Mouse (Mus musculus) heart, embryonic 12.5 days (tissue): ENCODE data around the gene Atp2b2. TPM values are rescaled to one million over a fixed set of nuclear protein-coding genes. Genes with fewer than 3 reads are reported as not detected.

Source experiments
- ATAC-seq: fragments of 200-750 bp; cut with Nextera tagmentation; 2 replicates; pipeline ENCODE4 v1.8.0; 2017; ENCODE audit warnings: moderate TSS enrichment, moderate library complexity; ENCODE audit not compliant: insufficient number of reproducible peaks, low FRiP score
- H3K27ac ChIP-seq: fragments of 300-500 bp; sonication (generic); 2 replicates; pipeline ENCODE4 v1.5.1; 2016; ENCODE audit warnings: mild to moderate bottlenecking, moderate library complexity; ENCODE audit not compliant: poor library complexity, severe bottlenecking
- H3K27me3 ChIP-seq: fragments of 300-500 bp; sonication (generic); replicated peaks from 2 replicates; pipeline ENCODE4 v1.6.1; 2016; ENCODE audit warnings: mild to moderate bottlenecking, moderate library complexity
- H3K36me3 ChIP-seq: fragments of 300-500 bp; sonication (generic); 2 replicates; pipeline ENCODE4 v1.6.1; 2016; ENCODE audit warnings: mild to moderate bottlenecking, moderate library complexity
- H3K4me1 ChIP-seq: fragments of 300-500 bp; sonication (generic); replicated peaks from 2 replicates; pipeline ENCODE4 v1.6.1; 2016; ENCODE audit warnings: mild to moderate bottlenecking
- H3K4me2 ChIP-seq: fragments of 300-500 bp; sonication (generic); 2 replicates; pipeline ENCODE4 v1.6.1; 2016; ENCODE audit warnings: mild to moderate bottlenecking, moderate library complexity
- H3K4me3 ChIP-seq: fragments of 300-500 bp; sonication (generic); 2 replicates; pipeline ENCODE4 v1.5.1; 2016; ENCODE audit warnings: mild to moderate bottlenecking
- H3K9ac ChIP-seq: fragments of 300-500 bp; sonication (generic); 2 replicates; pipeline ENCODE4 v1.6.1; 2016; ENCODE audit warnings: mild to moderate bottlenecking, moderate library complexity
- H3K9me3 ChIP-seq: fragments of 300-500 bp; sonication (generic); replicated peaks from 2 replicates; pipeline ENCODE4 v1.6.1; 2016; ENCODE audit warnings: mild to moderate bottlenecking, moderate library complexity
- WGBS: fragments of 180-500 bp; shearing (Covaris S2); methylation state at CpG from one replicate; pipeline ENCODE4 v1.1.7; 2016; 5-methylcytosine and 5-hydroxymethylcytosine counted together
- polyA plus RNA-seq: library from polyadenylated mRNA; unstranded; fragments of >200 nt; fragmentation: Nextera tagmentation; extraction: Ambion mirVana; gene quantifications from 2 replicates; pipeline ENCODE4 v1.2.1, GENCODE M21; 2016

Gene Atp2b2
- polyA plus RNA-seq, 1 experiment from 2014 or later = 0.03 TPM

DNA sequence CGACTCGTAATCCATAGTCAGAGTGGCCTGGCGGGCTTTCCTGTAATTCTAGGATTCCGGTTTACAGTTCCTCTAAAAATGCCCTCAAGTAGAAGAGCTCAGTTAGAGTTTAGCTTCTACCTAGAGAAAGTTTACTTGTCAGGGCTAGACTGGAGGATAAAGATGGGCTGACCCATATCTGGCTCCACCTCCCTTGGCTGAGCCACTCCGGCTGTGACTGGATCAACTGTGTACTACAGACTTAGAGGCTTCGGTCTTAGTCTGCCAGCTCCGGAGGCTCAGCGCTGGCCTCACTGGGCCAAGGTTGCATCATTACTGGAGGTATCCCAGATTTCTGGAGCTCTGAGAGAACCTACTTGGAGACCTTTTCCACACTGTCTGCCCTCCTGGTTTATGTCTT lies 94.9 kb downstream of the Atp2b2 start:
- Histone ChIP-seq H3K4me2 (no peak overlapping the region), H3K27me3 (0 out of 2 replicates have a peak, but pooled peaks cover 3% of the 10 kb centered on the region), H3K9ac (no peak overlapping the region), H3K27ac (no peak overlapping the region), H3K4me1 (no peaks in the 10 kb centered on the region), H3K36me3 (no peaks in the 10 kb centered on the region), H3K4me3 (no peak overlapping the region), H3K9me3 (0 out of 2 replicates have a peak, but pooled peaks cover 2% of the 10 kb centered on the region)
- ATAC-seq = no peak
- 76% methylated on average over 8 of the region's 8 CpGs for whole genome bisulfite sequencing

DNA sequence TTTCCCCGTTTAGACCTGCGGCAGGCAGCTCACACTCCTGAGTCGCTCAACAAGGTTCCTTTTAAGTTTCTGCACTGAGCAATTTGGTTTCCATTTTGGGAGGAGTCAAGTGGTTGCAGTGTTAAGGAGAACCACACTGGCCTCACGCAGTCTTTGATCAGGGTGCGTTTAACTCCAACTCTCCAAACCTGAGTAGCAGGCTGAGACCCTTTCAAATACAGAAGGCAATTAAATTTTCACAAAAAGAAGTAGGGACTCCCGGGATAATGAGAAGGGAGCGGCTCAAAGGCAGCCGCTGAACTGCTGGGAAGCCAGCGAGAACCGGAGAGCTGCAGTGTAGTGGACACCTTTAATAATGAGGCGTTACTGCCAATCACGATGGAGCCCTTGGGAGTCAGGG lies 100.1 kb downstream of the Atp2b2 start:
- Histone ChIP-seq H3K27me3 (0 out of 2 replicates have a peak, but pooled peaks cover 10% of the 10 kb centered on the region), H3K4me1 (no peaks in the 10 kb centered on the region), H3K36me3 (no peaks in the 10 kb centered on the region), H3K9me3 (no peaks in the 10 kb centered on the region), H3K4me2 (no peak overlapping the region), H3K4me3 (no peak overlapping the region), H3K27ac (no peak overlapping the region), H3K9ac (no peak overlapping the region)
- 56% methylated on average over 12 of the region's 12 CpGs for WGBS
- no peak for ATAC-seq

DNA sequence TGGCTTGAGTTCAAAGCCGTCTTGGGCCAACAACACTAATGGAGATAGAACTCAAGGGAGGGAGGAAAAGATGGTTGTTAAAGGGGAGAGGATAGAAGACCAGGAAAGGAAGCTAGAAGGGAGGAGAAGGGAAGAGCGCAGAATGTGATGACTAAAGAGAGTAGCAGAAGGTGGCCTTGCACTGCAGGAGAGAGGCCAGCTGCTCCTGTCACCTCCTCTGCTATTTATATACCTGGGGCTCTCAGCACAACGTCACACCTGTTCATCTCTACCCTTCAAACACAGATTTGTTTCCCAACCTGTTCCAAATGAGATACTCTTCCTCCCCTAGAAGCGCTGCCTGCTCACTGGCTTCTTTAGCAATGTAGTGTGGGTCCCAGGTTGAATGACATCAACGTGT lies 101.1 kb downstream of the Atp2b2 start:
- H3K4me1 ChIP-seq = no peaks in the 10 kb centered on the region
- no peaks in the 10 kb centered on the region for H3K9me3 ChIP-seq
- H3K4me3 ChIP-seq = no peak overlapping the region
- H3K27me3 ChIP-seq = 0 out of 2 replicates have a peak, but pooled peaks cover 10% of the 10 kb centered on the region
- H3K36me3 ChIP-seq = no peaks in the 10 kb centered on the region
- WGBS = 68% methylated on average over 5 of the region's 5 CpGs
- H3K27ac ChIP-seq = no peak overlapping the region
- H3K9ac ChIP-seq = no peak overlapping the region
- ATAC-seq = no peak
- no peak overlapping the region for H3K4me2 ChIP-seq

- ATAC-seq = no peak
- Histone ChIP-seq H3K27ac (no peak overlapping the region), H3K9ac (no peak overlapping the region), H3K9me3 (no peaks in the 10 kb centered on the region), H3K4me1 (no peaks in the 10 kb centered on the region), H3K4me2 (no peak overlapping the region), H3K4me3 (no peak overlapping the region), H3K27me3 (0 out of 2 replicates have a peak, but pooled peaks cover 10% of the 10 kb centered on the region), H3K36me3 (no peaks in the 10 kb centered on the region)
- 86% methylated on average over 8 of the region's 8 CpGs for WGBS
Observed at GRCm38 (mm10) chr6:113939442-113939841, 103.0 kb downstream of the Atp2b2 start.

DNA sequence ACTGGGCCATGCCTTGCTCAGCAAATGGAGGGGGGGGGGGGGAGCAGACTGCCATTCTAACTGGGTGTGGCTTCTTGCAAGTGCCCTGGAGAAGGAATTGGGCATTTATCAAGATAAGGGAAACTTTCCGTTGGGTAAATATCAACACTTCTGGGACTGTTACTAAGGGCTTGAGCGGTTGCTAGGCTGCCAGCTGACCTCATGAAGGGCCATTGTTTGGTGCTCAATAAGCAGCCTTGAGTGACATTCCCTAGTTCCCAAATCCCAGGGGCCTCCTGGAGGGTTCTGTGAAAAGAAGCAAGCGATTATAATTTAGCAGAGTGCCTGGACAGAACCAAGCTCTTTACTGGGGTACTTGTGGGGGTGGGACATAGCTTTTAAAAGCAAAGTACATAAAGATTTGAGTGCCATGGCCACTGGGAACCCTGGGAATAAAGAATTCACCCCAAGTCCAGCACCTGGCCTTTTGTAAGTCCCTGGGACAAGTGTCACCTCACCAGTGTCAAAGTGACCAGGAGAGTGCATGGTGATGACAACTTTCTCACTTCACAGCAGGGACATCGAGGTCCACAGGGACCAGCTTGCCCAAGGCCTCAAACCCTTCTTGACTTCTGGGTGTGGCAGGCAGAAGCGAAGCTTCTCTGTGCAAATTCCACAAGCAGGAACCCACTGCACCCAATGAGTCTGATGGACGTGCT lies 105.5 kb downstream of the Atp2b2 start:
- Histone ChIP-seq H3K4me2 (no peak overlapping the region), H3K4me3 (no peak overlapping the region), H3K4me1 (no peaks in the 10 kb centered on the region), H3K27me3 (0 out of 2 replicates have a peak, but pooled peaks cover 7% of the 10 kb centered on the region), H3K9ac (no peak overlapping the region), H3K27ac (no peak overlapping the region), H3K9me3 (no peaks in the 10 kb centered on the region), H3K36me3 (no peaks in the 10 kb centered on the region)
- 47% methylated on average over 6 of the region's 6 CpGs for WGBS
- ATAC-seq = no peak

DNA sequence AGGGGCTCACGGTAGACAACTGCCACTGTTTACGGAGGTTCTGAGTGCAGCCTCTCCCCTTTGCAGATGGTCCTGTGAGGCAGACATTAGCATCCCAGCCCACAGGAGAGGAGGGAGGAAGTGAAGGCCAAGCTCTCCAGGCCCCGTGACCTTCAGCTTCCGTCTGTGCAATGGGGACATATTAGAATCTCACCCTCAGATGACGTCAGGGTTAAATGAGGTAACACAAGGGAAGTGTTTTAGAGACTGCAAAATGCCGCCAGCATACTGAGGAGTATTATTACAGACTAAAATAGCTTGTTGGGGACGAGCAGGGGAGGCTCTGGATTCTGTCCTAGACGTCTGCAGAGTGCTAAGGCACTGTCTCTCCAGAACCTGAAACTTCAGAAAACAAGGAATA lies 106.3 kb downstream of the Atp2b2 start:
- Histone ChIP-seq H3K27me3 (0 out of 2 replicates have a peak, but pooled peaks cover 3% of the 10 kb centered on the region), H3K27ac (no peak overlapping the region), H3K4me2 (no peak overlapping the region), H3K4me1 (no peaks in the 10 kb centered on the region), H3K9me3 (no peaks in the 10 kb centered on the region), H3K36me3 (no peaks in the 10 kb centered on the region), H3K4me3 (no peak overlapping the region), H3K9ac (no peak overlapping the region)
- 57% methylated on average over 8 of the region's 8 CpGs for WGBS
- no peak for ATAC-seq

- no peak overlapping the region for H3K4me3 ChIP-seq
- H3K9me3 ChIP-seq = no peaks in the 10 kb centered on the region
- ATAC-seq = no peak
- no peak overlapping the region for H3K27ac ChIP-seq
- H3K27me3 ChIP-seq = 0 out of 2 replicates have a peak, but pooled peaks cover 3% of the 10 kb centered on the region
- WGBS = 69% methylated on average over 8 of the region's 8 CpGs
- H3K36me3 ChIP-seq = no peaks in the 10 kb centered on the region
- no peak overlapping the region for H3K9ac ChIP-seq
- H3K4me1 ChIP-seq = no peaks in the 10 kb centered on the region
- H3K4me2 ChIP-seq = no peak overlapping the region
Observed at GRCm38 (mm10) chr6:113934692-113935091, 107.7 kb downstream of the Atp2b2 start.

DNA sequence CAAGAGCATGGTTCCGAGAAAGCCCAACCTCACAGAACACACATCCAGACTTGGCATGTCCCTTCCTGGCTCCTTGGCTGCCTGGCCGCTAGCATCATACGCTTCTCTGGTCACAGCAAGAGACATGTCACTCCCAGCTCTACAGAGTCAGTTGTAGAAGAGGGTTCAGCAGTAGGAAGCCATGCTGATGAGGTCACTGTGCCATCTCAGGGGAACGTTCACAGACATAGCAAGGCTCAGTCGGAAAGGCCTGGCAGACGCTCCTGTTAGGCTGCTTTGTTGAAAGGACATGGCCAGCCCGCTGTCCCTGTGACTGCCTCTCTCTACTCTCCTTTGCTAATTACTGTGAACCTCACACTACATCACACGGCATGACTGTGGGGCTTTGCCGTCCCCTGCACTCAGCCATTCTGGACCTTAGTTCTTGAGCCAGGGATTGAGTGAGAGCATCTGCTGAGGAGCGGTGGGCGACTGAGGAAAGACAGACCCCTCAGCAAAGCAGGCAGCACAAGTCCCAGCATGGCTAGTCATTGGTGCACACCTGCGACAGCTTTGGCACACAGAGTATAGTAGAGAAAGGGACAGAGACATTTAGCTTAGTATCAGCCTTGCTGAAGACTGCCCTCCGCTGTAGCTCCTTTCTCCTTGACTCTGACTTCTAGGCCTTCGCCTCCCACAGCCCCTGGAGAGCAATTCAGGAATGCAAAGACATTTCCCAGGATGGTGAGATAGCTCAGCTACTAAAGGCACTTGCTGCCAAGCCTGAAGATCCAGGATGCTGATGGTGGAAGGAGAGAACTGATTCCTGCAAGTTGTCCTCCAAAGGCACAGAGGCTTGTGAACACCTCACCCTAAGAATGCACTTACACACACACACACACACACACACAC lies 108.9 kb downstream of the Atp2b2 start:
- Histone ChIP-seq H3K9me3 (no peaks in the 10 kb centered on the region), H3K4me1 (no peaks in the 10 kb centered on the region), H3K4me3 (no peak overlapping the region), H3K36me3 (no peaks in the 10 kb centered on the region), H3K27me3 (0 out of 2 replicates have a peak, but pooled peaks cover 3% of the 10 kb centered on the region), H3K4me2 (no peak overlapping the region), H3K9ac (no peak overlapping the region), H3K27ac (no peak overlapping the region)
- ATAC-seq = no peak
- 64% methylated on average over 14 of the region's 14 CpGs for WGBS

DNA sequence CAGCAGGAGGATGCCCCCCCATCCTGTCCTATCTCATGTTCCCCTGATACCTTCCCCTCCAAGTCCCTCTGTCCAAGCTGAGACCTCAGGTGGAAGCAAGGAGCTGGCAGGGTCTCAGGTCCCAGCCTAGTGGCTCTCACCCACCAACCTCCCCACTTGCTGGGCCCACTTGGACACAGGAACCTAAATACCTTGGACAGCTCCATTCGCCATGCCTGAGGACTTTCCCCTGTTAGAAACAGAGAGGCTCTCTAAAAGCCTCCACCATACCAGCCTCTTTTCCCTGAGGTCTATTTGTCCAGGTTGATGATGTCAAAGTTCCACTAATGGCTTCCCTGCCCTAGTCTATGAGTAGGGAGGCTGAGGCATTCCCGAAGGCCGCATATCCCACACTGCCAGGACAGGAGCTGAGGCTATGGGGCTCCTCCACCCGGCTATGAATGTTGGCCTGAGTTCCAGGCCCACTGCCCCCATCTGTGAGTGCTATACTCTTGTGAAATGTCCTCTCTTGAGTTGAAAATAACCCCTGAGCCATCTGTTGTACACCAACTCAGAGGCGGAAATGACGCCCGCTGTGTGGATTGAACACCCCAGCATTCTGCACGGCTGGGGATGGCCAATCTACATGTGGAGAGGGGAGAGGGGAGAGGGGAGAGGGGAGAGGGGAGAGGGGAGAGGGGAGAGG lies 113.1 kb downstream of the Atp2b2 start:
- Histone ChIP-seq H3K27me3 (no peaks in the 10 kb centered on the region), H3K9ac (no peak overlapping the region), H3K27ac (no peak overlapping the region), H3K4me3 (no peak overlapping the region), H3K4me1 (no peaks in the 10 kb centered on the region), H3K9me3 (no peaks in the 10 kb centered on the region), H3K4me2 (no peak overlapping the region), H3K36me3 (no peaks in the 10 kb centered on the region)
- WGBS = 79% methylated on average over 7 of the region's 8 CpGs
- no peak for ATAC-seq

DNA sequence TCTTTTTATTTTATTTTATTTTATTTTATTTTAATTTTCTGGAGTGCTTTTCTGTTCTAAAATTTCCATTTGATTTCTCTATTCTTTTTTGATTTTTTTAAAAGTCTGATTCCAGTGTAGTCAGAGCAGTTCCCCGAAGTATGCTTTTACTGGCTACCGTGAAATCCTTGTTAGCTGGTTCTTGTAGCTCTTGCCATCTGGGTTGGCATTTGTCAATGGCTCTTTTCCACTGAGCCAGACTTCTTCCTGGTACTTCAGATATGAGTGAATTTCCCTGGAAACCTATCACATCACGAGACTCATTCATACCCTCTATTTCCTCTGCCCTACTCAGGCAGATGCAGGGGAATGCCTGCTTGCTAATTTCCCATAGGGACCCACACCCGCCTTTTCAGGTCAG lies 119.2 kb downstream of the Atp2b2 start:
- no peak overlapping the region for H3K4me3 ChIP-seq
- H3K9me3 ChIP-seq = no peaks in the 10 kb centered on the region
- no peak overlapping the region for H3K4me2 ChIP-seq
- H3K27me3 ChIP-seq = peaks cover 16% of the 10 kb centered on the region; the same call in 1 of the 2 replicates
- H3K9ac ChIP-seq = no peak overlapping the region
- no peak overlapping the region for H3K27ac ChIP-seq
- no peak for ATAC-seq
- H3K4me1 ChIP-seq = no peaks in the 10 kb centered on the region
- 77% methylated on average over 4 of the region's 4 CpGs for WGBS
- no peaks in the 10 kb centered on the region for H3K36me3 ChIP-seq

GRCm38 (mm10) chr6:113920466-113920865 lies 121.9 kb downstream of the Atp2b2 start:
- no peaks in the 10 kb centered on the region for H3K4me1 ChIP-seq
- no peak for ATAC-seq
- H3K4me3 ChIP-seq = no peak overlapping the region
- 61% methylated on average over 5 of the region's 5 CpGs for WGBS
- H3K4me2 ChIP-seq = no peak overlapping the region
- H3K27me3 ChIP-seq = peaks cover 16% of the 10 kb centered on the region; the same call in 1 of the 2 replicates
- H3K27ac ChIP-seq = no peak overlapping the region
- H3K9me3 ChIP-seq = no peaks in the 10 kb centered on the region
- H3K9ac ChIP-seq = no peak overlapping the region
- H3K36me3 ChIP-seq = no peaks in the 10 kb centered on the region
